Mouse (Mus musculus): ENCODE results near the gene Ccdc188.
"Not testable (repeated sequence)": the region's sequence is repeated elsewhere in the genome, so short reads cannot be mapped to it uniquely, and the experiment has no call there.

Ccdc188 gene

DNA sequence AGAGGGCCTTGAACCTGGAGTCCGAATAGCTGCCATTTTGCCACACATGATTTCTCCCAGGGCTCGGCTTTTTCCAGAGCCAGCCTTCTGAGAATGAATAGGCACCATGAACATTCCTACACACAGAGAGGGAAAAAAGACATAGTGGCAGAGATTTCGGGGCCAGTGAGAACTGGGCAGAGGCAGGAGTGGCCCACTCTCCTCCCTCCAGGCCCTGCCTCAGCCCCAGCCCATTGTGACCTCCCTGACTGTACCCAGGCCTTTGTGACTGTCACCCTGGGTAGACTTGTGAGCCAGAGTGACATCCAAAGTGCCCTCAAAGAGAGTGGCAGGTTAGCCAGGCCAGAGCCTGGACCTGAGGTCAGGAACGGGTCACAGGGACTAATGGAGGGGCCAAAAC, at the start of gene Ccdc188:
Gene Ccdc188, plus strand, starts transcription at position 301 of the 400 bp plus-strand sequence.
- no peak for DNase-seq

DNA sequence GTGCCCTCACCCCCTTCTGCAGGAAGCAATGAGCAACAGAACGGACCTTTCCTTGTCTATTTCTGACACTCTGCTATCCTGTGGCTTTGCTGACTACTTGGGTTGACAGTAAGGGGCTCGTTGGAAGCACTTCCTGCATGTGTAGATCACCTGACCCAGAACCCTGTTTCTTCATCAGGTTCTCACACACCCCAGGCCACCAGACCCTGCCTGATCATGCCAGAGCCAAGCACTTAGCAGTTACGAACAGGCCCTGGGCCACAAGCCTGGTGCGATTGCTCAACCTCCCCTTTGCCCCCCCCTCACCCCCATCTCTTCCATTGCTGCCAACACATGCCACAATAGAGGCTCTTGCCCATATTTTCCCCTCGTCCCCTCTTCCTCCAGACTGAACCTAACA, 48.5 kb upstream of the Ccdc188 start:
- DNase-seq, result no peak

DNA sequence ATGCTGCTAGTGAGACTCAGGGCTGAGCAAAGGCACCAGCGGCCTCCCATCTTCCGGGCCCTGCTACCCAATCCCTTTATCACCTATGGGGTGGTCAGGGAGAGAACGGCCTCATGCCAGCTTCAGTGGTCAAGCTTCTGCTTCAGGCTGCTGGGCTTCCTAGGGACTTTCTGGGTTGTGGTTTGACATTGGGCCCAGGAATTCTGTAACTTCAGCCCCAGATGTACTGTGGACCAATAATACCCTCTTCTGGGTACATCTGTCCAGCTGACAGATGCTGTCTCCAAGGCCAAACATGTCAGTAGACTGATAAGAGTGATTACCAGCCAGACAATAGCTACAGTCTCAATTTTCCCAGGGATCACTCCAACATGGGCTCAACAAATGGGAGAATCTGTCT, 47.9 kb upstream of the Ccdc188 start:
- no peak for DNase-seq

DNA sequence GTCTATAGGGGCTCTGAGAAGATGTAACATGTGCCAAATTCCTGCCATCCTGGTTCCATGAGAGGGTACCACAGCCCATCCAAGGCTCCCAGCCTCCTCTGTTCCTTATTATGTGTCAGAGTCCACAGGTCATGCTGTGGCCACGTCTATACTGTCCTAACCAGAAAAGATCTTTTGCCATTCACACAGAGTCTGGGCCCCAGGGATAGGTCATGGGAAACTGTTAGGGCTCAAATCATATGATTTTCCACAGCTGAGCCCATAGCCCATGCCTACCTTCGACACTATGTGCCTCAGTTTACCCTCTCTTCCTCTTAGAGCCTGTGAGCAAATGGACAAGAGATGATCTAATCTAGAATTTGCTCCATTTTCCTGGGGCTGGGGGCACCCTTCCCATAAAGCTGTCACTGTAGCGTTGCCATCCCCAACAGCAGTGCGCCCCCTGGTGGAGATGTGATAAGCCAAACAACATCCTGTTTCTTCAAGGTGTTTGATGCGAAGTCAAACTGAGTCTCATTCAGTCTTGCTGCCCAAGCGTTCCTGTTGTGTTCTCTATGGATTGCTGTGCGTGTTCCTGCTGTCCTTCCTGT, 45.3 kb upstream of the Ccdc188 start:
- peak; percentile 97 for DNase-seq

DNA sequence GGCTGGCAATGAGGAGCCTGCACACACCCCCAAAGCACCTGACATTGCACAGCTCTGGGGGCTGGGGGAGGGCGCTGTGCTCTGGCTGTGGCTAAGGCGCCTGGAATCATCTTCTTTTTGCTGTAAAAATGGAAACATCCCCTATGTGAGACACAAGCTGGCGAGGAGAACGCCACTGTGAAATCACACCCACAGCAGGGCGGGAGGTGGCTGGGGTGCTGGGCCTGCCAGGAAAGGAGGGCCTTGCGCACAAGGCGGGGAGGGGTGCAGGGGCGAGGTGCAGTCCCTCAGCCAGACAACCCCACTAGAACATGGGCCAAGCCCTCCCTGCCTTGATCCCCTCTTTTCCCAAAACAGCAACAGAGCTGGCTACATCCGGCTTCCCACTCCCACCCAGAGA, 44.4 kb upstream of the Ccdc188 start:
- DNase-seq, result no peak

DNA sequence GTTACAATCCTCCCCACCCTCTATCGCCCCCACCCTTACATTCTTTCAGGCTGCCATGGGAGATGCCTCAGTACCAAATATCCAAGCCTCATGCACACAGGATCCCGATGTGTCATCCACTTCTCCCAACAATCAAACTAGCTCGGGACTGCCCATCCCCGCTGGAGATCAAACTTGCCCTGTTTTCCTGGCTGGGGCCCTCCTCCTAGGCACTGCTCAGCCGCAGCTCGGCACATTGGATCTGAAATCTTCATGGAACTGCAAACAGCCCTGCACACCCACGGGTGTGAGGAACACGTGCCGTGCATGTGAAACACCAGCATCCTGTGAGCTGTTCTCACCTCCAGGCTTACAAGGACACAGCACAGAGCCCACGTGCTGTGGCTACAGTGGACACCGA, 43.9 kb upstream of the Ccdc188 start:
- DNase-seq, result no peak

DNA sequence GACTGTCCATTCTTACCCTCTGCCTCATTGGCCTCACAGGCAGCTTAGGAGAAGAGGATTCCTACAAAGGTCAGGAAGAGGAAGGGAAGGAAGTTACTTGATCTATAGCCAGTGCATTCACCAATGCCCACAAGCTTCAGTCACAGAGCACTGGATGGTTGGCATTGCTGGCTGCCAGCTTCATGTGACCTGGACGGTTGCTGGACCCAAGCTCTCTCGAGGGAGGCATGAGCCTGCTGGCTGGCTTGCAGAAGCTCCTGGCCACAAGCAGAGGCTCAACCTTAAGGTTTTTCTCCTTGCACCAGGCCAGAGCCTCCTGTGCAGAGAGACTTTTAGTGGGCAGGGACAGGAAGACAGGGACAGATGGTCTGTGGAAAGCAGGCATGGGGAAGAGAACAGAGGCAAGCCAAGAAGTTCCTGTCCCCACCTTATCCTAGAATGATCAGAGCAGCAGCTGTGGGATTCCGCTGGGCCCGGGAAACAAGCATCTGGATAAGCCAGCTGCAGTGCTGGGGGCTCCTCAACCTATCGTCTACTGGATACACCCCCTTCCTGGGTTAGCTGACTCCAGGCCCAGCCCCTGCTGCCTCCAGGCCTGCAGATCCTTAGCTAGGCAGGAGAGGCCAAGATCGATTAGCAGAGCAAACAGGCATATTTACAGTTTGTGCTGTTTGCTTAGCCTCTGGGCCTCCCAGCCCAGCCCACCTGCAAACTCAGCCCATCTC, 41.7 kb upstream of the Ccdc188 start:
- DNase-seq, result no peak

DNA sequence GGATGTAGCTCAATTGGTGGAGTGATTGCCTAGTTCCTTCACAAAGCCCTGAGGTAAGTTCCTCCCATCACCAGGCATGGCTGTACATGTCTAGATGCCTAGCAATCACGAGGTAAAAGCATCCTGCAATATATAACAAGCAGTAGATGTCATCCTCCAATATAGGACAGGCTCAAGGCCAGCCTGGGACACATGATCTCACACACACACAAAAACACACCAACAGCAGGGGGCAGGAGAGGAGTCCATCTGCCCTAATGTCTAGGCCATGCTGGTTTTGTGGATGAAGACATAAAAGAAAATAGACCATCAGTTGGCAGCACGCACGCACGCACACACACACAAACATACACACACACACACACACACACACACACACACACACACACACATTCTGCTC, 40.9 kb upstream of the Ccdc188 start:
- DNase-seq, result no peak

DNA sequence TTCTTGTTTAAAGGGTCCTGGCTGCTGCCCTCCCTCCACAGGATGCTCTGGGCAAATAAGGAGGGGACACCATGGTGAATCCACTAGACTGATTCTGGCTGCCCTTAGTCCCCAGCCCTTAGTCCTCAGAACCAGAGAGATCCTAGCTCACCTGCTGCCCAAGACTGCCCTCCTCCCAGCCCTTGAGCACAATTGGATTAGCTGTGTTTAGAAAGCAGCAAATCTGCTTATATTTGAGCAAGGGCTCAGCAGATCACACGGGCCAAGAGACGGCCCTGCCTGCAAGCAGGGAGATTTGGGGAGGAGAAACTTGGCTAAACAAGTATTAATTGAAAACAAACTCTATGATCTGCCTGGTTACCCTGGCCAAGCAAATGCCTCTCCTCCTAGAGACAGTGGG, 38.1 kb upstream of the Ccdc188 start:
- DNase-seq, result no peak

DNA sequence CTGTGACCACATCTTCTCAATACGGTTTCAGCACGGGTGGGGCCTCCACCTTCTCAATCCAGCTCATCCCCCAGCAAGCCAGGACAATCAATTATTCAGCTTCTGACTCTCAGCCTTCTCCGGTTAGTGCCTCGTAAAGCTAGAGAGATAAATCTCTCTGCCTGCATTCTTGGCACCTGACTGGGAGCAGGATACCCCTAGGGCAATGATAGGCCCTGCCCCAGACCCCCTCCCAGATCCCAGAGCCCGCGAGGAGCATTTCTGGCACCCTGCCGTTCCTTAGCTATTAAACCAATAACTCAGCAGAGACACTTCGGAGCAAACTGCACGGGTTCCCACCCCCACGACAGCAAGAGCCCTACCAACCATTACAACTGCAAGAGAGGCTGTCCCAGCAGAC, 36.3 kb upstream of the Ccdc188 start:
- no peak for DNase-seq

DNA sequence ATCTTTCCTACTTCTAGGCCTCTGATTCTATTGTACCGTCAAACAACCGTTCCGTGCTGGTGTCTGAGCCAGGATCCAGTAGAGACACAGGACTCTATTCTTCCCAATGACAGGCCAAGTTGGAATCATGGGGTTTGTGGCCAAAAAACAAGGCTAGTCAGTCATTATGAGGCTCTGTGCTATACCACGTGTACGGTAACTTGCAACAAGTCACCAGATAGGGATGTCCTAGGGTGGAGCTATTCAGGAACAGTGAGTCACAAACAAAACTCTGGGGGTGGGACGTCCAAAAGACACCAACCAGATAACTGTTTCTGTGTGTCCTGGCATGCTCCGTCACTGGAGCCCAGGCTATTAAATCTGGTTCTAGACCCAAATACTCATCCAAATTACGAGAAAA, 34.9 kb upstream of the Ccdc188 start:
- no peak for DNase-seq

DNA sequence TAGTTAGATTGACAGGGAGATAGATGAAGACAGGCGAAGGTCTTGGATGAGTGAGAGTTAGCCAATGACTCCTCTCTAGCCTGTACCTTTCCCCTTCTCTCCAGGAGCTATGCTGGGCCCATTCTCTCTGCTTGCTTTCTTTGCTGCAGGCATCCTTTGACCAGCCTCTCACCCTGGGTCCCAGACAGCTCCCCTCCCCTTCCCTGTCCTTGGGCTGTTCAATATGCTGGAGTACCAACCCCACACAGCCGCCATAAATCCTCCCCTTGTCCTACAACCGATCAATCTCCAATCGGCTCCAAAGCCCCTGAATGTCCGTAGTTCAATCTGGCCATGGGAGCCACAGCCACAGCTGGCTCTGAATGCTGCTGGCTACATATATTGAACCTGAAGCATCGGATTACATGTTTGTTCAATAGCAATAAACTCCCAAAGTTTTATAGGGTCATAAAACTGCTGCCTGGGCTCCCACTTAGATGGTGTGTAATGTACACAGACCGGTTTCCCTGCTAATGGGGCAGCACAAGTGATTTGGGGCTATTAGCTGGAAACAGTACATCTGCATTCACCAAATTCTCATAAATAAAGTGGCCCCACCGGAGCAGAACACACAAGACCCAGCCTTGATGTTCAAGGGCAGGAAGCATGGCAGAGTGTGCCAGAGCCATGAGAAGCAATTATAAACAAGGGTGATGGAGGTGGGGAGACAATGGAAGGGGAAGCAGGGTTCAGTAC, 31.8 kb upstream of the Ccdc188 start:
- no peak for DNase-seq

DNA sequence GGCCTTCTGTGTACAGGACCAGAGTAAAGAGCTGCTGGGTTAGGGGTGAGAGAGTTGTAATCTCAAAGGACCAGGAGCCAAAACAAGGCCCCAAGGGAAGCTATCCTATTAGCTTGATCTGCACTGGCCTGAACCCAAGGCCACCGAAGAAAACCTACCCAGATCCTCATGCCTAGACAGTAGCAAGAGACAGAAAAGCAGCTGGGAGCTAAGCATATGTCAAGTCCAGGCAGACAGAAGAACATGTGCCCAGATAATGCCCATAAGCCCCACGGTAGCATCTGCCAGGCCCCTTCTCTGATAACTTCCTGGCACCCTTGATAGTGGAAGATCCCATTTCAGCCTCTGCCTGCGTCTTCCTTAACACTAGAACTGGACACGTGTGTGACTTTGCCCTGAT, 30.9 kb upstream of the Ccdc188 start:
- no peak for DNase-seq

DNA sequence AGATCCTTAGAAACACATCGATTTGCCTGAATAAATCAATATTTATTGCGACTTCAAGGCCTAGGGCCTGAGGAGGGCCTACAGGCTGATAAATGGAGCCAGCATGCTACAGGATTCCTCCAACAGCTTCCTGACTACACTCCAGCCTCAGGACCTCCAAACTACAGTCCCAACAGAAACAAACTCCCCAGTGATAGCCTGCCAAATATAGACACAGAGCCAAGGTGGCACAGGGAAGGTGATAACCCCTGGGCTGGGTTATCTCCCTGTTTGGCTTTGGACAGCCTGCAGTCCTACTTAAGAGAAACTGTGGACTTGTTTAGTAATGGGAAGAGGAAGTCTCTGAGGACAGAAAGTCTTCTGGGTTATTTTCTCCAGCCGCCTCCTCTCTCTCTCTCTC, 30.5 kb upstream of the Ccdc188 start:
- no peak for DNase-seq

DNA sequence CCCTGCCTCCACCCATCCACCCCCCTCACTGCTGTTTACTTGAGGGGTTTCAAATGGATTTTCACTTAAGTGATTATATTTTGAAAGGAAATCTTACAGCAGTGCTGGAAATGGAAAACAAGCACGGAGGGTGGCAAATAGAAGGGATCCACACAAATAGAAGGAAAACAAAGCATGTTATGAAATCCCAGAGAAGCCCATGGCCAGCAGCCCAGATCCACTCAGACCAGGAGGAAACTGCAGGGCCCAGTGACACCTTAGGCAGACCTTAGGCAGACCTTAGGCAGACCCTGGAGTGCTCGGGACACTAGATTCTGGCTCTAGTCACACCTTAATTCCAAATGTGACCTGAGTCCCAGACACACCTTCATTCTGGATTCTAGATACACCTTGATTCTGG, 26.7 kb upstream of the Ccdc188 start:
- no peak for DNase-seq

DNA sequence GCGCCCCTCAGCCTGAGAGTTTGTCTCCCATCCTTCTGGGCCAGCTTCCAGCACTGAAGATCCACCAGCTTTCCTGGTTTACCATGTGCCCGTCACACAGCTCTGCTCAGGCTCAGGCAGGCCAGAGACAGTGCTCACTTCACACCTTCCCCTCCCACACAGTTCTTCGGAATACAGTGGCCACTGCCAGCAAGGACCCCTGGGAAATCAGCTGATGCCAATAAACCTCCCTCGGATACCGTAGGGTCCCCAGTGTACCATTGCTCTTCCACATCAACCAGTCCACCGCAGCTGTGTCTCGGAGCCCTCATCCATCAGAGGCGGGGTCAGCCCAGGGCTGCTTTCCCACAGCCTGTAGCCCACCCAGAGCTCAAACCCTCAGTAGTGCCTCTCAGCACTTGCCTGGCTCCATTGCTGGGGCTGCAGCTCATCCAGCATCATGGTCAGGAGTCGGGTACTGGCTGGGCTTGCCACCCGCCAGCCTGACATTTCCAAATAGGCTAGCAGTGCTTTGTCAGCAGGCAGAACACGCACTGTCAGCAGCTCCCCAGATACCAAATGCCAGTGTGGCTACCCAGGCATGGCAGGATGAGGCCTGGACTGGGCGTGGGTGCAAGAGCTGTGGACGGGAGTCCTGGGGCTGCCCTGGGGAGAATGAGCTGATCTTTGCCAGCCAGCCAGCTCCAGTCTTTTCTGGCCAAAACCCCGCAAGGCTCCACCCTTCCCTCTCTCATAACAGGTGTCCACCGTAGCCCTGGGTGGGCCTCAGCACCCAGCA, 23.3 kb upstream of the Ccdc188 start:
- DNase-seq, result no peak

DNA sequence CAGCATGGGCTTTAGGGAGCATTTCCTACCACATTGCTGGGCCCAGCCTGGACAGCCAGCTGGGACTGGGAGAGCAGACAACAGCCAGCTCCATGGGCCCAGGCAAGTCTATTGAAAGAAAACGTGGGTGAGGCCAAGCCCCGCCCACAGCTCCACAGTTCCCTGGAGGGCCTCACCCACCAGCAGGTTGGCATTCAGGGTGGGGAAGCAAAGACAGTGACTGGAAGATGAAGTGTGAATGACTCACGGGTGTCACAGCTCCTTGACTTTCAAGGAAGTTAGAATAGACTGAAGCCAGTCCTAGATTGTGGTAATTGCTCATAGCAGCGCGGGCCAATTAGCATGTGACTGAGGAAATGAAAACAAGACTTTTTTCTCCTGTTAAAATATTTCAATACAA, 22.6 kb upstream of the Ccdc188 start:
- DNase-seq, result peak; percentile 21

DNA sequence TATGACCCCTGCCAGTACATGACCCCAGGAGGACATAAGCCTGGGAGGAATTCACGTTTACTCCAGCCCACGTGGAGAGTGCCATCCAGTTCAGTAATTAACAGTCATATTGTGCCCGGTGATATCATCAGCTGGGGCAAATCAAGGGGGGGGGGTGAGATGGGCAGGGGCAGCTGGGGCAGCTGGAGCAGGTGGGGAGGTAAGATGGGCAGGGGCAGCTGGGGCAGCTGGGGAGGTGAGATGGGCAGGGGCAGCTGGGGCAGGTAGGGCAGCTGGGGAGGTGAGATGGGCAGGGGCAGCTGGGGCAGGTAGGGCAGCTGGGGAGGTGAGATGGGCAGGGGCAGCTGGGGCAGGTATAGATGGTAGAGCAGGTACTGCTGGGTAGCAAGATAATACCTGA, 22.1 kb upstream of the Ccdc188 start:
- DNase-seq, result not testable (repeated sequence)

DNA sequence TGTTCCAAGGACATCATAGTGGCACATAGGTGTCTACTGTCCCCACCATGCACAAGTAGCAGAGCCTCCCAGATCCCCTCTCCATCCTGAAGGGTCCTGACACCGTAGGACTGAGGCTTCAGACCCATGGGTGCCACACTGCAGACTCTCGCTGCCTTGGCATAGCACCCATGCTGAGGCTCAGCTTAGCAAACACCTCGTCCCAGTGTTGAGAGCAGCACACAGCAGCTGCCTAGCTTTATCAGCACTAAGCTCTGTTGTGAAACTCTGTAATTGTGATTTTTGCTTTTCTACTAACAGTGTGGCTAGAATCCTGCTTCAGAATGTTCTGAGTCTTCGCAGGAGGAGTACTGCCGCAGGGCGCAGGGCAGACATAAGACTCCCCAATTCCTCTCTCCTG, 19.8 kb upstream of the Ccdc188 start:
- DNase-seq, result no peak

DNA sequence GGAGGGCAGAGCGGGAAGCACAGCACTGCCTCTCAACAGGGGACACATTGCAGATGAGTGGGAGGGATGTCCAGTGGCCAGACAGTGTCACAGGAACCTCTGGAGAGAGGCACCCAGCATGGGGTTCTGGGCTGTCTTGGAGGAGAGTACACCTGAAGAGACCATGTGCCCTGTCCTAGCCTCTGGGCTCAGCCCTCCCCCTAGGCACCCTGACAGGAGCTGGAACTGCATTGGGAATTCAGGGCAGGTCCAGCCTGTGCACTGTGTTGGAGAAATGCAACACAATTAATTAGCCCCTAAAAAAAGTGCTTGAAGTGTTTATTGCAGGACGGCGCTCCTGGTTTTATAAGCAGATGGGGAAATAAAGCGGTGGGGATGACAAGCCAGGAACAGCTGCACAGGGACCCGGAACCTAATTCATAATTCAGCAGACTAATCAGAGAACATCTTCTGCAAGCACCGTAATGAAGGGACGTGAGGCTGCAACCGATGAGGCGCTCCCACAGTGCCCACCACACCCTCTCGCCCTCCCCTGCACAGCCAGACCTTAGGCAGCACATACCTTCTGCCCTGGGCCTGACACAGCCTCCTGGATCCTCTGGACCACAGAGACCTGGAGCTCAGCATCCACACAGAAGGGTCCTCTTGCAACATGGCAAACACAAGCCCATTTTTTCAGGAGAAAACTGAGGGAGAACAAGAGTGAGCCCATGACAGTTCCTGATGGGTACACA, 19.1 kb upstream of the Ccdc188 start:
- no peak for DNase-seq

DNA sequence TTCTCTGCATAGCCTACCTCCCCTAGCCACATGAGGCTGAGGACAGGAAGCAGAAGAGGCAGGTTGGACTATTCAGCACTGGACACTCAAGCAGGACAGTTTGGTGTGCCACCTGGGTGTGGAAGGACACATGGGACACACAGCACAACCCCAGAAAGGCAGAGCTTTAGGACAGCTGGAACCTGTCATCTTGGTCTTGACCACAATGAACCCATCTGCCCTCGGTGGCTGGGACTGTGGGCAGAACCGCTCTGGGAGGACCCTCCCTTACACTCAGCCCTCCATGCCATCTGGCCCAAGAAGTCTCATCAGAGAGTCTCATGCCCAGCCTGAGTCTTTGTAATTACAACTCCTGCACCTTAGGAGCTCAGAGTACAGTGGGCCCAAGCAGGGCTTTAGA, 17.6 kb upstream of the Ccdc188 start:
- no peak for DNase-seq

DNA sequence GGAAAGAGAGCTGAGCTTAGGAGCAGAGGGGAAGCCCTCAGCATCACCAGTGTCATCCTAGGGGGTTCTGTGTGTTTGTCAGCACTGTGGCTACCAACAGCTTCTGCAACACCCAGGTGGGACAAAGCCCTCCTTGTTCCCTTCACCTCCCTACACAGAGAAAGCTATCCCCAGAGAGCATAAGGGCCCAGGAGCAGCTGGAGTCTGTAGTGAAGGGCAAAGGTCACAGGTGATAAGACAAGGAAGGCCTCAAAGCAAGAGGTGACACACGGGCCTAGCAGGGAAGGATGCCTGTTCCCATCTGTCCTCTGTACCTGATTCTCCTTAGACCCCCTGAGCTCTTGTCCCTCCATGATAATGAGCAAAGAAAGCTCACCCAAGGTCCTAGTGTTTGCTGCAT, 16.1 kb upstream of the Ccdc188 start:
- DNase-seq, result no peak

DNA sequence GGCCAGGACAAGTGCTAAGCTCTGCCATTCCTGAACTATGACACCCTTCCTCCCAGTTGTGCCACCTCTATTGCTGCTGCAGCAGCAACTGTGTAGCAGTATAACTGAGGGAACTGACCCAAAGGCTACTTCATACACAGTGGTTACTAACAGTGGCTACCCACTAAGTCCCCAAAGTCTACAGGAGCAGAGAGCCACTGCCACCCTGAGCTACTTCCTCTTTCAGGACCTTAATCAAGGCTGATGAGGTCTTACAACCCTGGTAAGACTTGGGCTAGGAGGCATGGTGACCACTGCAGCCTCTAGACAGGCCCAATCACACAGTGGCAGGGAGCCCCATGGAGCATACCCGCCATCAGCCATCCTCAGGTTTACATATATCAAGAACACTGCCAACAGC, 15.6 kb upstream of the Ccdc188 start:
- DNase-seq, result no peak

Measured in thymus, postnatal 4 days (tissue).